In genomic region chr1:134193126-134193525, GRCm38 (mm10) we compare ENCODE assay signal across 14 mouse cellular contexts. TPM values are rescaled to one million over a fixed set of nuclear protein-coding genes. Genes with fewer than 3 reads are reported as not detected.
DNase-seq lines count a peak whose midpoint lies in the region; ATAC-seq lines count a peak whose summit lies in the region.
"Had no signal": no experiment of that assay in that cellular context is flagged by ENCODE, and none has a peak within 500 bp of the region (broad histone marks: within the 10 kb centered on the region; RNA-seq: fewer than 3 reads in every experiment).

Gene Mybph (plus strand): TSS chr1:134193448.

- DNase-seq in heart, embryonic 10.5 days (ENCODE audit: low spot score), result no peak
- DNase-seq in heart, adult 18-20 months, result no peak
- no peak for DNase-seq in neural tube, embryonic 11.5 days (ENCODE audit: low spot score)
- DNase-seq in gastrocnemius, postnatal 10 days, result no peak
- peak; percentile 82 for DNase-seq in skeletal muscle tissue, adult 2 months (ENCODE audit: low read depth, low spot score)
- no peak for DNase-seq in left cerebral cortex, adult 11 months (ENCODE audit: low spot score)
- DNase-seq: cerebellum, postnatal 36 days; left cerebral cortex, postnatal 4 days; lung, adult 2 months had no signal

- no peak within 1 kb of the TSS for H3K4me2 ChIP-seq in neural tube, embryonic 11.5 days (ENCODE audit: low read depth)
- H3K4me2 ChIP-seq in neural tube, embryonic 15.5 days, result no peak within 1 kb of the TSS

- H3K9me3 ChIP-seq in heart, embryonic 10.5 days, result no peaks in the 10 kb centered on the region
- H3K9me3 ChIP-seq in neural tube, embryonic 11.5 days (ENCODE audit: control insufficient read depth, low read length), result no peaks in the 10 kb centered on the region
- no peaks in the 10 kb centered on the region for H3K9me3 ChIP-seq in neural tube, embryonic 15.5 days (replicated peaks)

- ATAC-seq in neural tube, embryonic 11.5 days (ENCODE audit: insufficient read depth, low FRiP score, low TSS enrichment), result no peak
- no peak for ATAC-seq in neural tube, embryonic 15.5 days (ENCODE audit: low FRiP score)
- ATAC-seq in activated CD4-positive, CD25-positive, alpha-beta regulatory T cell, adult 4 months, result no peak
- ATAC-seq: hindbrain, embryonic 16.5 days had no signal

- H3K27ac ChIP-seq in heart, embryonic 10.5 days, result peak within 1 kb of the TSS; percentile 79
- no peak within 1 kb of the TSS for H3K27ac ChIP-seq in neural tube, embryonic 11.5 days (ENCODE audit: low read depth, low read length)
- H3K27ac ChIP-seq in neural tube, embryonic 15.5 days (replicated peaks), result no peak within 1 kb of the TSS

- H3K27me3 ChIP-seq in heart, embryonic 10.5 days (ENCODE audit: insufficient read depth, poor library complexity, severe bottlenecking), result peaks cover 23% of the 10 kb centered on the region; the same call in 1 of the 2 replicates
- H3K27me3 ChIP-seq in neural tube, embryonic 11.5 days (ENCODE audit: control insufficient read depth, insufficient read depth, low read length), result no peaks in the 10 kb centered on the region
- no peaks in the 10 kb centered on the region for H3K27me3 ChIP-seq in neural tube, embryonic 15.5 days (replicated peaks)

- peaks cover 68% of the 10 kb centered on the region for H3K4me1 ChIP-seq in heart, embryonic 10.5 days
- H3K4me1 ChIP-seq in neural tube, embryonic 11.5 days (ENCODE audit: control insufficient read depth, insufficient read depth, low read length), result peaks cover 10% of the 10 kb centered on the region; the same call in 1 of the 2 replicates
- peaks cover 24% of the 10 kb centered on the region for H3K4me1 ChIP-seq in neural tube, embryonic 15.5 days

- no peak within 1 kb of the TSS for H3K4me3 ChIP-seq in heart, embryonic 10.5 days
- H3K4me3 ChIP-seq in neural tube, embryonic 11.5 days (ENCODE audit: low read depth, low read length), result no peak within 1 kb of the TSS
- H3K4me3 ChIP-seq in neural tube, embryonic 15.5 days (replicated peaks), result no peak within 1 kb of the TSS

- H3K36me3 ChIP-seq in heart, embryonic 10.5 days, result no peaks in the 10 kb centered on the region
- H3K36me3 ChIP-seq in neural tube, embryonic 11.5 days (ENCODE audit: control insufficient read depth, insufficient read depth, low read length), result no peaks in the 10 kb centered on the region
- H3K36me3 ChIP-seq in neural tube, embryonic 15.5 days, result no peaks in the 10 kb centered on the region

- WGBS in heart, embryonic 10.5 days, result 78% methylated on average over 1 of the region's 1 CpGs
- 76% methylated on average over 1 of the region's 1 CpGs for WGBS in neural tube, embryonic 11.5 days
- 90% methylated on average over 1 of the region's 1 CpGs for WGBS in neural tube, embryonic 15.5 days

- H3K9ac ChIP-seq in neural tube, embryonic 11.5 days (ENCODE audit: low read length), result no peak within 1 kb of the TSS
- H3K9ac ChIP-seq in neural tube, embryonic 15.5 days (replicated peaks), result no peak within 1 kb of the TSS

RNA-seq across cellular contexts. Expression of gene Mybph, which starts in this region (rescaled TPM):
- polyA plus RNA-seq in heart, embryonic 10.5 days (2016; fragmentation: Nextera tagmentation; extraction: Ambion mirVana), result 0.33 and 0.43 TPM in 2 replicates
- not detected for total RNA-seq in heart, adult 18-20 months (2021)
- polyA plus RNA-seq in neural tube, embryonic 11.5 days (2014; fragmentation: Nextera tagmentation; extraction: Ambion mirVana), result 17.7 and 18.4 TPM in 2 replicates
- 2.7 and 4.4 TPM in 2 replicates for polyA plus RNA-seq in neural tube, embryonic 15.5 days (2015; fragmentation: Nextera tagmentation; extraction: Ambion mirVana)
- total RNA-seq in gastrocnemius, postnatal 10 days (2021), result 100 to 1,000 TPM; 204 to 410 TPM
- polyA plus RNA-seq in activated CD4-positive, CD25-positive, alpha-beta regulatory T cell, adult 4 months (2017; shearing (Covaris generic)), result not detected
- total RNA-seq: layer of hippocampus, adult 18-20 months had no signal
- polyA plus RNA-seq: urinary bladder, adult 2 months had no signal

Comparison
In these comparisons a context has a peak if more than half of its experiments do, and no peak if none do; other contexts are left out.
1. RNA of gene Mybph (total RNA-seq): 204 to 410 TPM in gastrocnemius, postnatal 10 days; not detected in heart, adult 18-20 months; every median in the first group is over 100 times any median in the second.